Mouse (Mus musculus) G1E (cell line): ENCODE measurements around the gene Fbxo2.

Source experiments
- CTCF ChIP-seq: IDR thresholded peaks from 2 replicates; pipeline ENCODE4 v1.5.1; 2012; ENCODE audit warnings: low read depth, low read length, inconsistent platforms, mixed read lengths
- TAL1 ChIP-seq: conservative IDR thresholded peaks from 2 replicates; pipeline ENCODE4 v1.6.1; 2012; ENCODE audit warnings: low read depth, low read length, inconsistent platforms, mixed read lengths

GRCm38 (mm10) chr4:148169586-148169985 is 9.2 kb downstream of the Fbxo2 start:
- TF ChIP-seq TAL1, result no peak
- TF ChIP-seq CTCF, result no peak
